Mouse (Mus musculus): ENCODE measurements at regions not wholly inside any gene's neighbourhood (a gene's known extent, or its start where the extent isn't known, plus 50 kb on each side); places are given as distances from the start of the nearest gene placed in this dataset.

GRCm38 (mm10) chr7:70756676-70757075 lies 390.1 kb upstream of the Nr2f2 start:
- DNase-seq, result no peak

GRCm38 (mm10) chr7:70754826-70755225 lies 388.3 kb upstream of the Nr2f2 start:
- DNase-seq, result no peak

GRCm38 (mm10) chr7:70752802-70753218 lies 386.3 kb upstream of the Nr2f2 start:
- no peak for DNase-seq

GRCm38 (mm10) chr7:70748884-70749283 lies 382.3 kb upstream of the Nr2f2 start:
- DNase-seq, result no peak

GRCm38 (mm10) chr7:70748345-70748744 lies 381.8 kb upstream of the Nr2f2 start:
- DNase-seq, result no peak

GRCm38 (mm10) chr7:70744296-70744695 lies 377.8 kb upstream of the Nr2f2 start:
- DNase-seq, result no peak

DNA sequence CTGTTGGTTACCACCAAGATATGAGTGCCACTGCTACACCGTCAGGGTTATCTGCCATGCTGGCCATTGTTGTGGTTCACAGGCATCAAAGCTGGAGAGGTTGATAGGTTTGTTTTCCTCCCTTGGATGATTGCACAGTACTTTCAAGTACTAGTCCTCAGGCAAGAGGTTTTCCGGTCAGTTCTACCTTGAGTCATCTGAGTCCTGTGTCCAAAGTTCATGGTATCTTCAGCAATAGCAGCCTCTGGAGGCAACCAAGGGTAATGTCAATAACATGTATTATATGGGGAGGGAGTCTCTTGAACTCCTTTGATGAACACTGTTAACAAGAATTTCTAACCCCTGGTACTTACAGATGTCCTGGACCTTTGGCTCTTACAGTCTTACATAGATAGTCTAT lies 369.1 kb upstream of the Nr2f2 start:
- DNase-seq, result no peak

DNA sequence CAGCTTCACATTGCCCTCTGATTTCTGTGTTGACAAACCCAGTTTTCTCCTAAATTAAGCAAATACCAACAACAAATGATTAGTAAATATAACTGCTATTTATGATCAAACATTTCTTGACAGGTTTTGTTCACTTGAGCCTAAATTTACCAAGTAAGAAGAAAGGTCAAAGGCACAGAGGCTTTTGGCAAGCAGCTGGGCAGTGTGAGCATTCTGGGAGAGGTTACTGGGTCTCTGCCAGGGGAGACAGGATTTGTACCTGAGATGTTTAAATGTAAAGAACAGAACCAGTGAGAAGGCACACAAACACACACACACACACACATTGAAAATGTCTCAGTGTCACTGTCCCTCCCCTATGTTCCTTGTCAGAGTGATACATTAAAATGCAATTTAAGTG lies 367.0 kb upstream of the Nr2f2 start:
- DNase-seq, result no peak

- no peak for DNase-seq
These were observed 363.4 kb upstream of the Nr2f2 start for GRCm38 (mm10) chr7:70729896-70730295.

DNA sequence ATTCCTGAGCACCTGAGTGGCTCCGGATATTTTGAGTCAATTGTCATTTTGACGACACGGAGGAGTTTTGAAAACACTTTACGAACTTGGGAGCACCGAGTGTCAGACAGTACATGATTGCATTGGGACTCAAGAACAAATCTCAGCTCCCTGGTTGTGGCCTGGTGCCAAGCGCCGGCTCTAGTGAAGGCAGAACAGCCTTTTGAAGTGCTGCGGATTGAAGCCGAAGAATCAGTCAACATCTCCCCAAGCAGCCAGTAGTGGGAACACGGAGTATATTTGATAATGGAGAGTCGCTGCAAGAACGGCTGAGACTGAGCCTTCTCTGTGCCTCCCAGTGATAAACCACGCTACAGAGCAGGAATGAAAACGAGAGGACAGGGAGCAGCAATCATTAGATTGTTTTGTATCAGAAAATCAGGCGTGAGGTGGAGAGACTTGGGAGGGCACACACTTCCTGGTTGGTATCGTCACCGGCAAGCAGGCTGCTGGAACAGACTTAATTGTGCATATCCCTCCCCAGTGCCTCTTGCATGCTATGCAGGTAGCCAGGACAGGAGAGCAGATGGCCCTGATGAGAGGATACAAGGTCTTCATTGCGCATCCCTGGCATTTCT lies 351.7 kb upstream of the Nr2f2 start:
- DNase-seq, result no peak

DNA sequence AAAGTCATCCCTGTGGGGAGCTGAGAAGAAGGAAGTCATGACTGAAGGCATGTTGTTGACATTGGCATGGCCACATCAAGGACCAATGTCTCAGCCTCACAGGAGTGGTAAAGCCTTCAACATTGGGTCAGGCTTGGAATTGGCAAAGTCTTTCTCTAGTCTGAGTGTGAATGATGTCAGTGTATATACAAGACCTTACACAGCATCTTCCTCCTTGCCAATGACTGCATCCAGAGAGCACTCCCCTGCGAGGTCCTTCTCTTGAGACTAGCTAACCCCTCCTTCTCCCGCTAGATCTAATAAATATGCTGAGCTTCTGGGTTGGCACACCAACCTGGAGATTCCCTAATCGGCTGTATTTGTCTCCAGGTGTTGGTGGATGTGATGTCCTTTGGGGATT lies 351.1 kb upstream of the Nr2f2 start:
- DNase-seq, result no peak

GRCm38 (mm10) chr7:70716811-70717458 lies 350.4 kb upstream of the Nr2f2 start:
- no peak for DNase-seq

GRCm38 (mm10) chr7:70712141-70712540 lies 345.6 kb upstream of the Nr2f2 start:
- DNase-seq, result no peak

DNA sequence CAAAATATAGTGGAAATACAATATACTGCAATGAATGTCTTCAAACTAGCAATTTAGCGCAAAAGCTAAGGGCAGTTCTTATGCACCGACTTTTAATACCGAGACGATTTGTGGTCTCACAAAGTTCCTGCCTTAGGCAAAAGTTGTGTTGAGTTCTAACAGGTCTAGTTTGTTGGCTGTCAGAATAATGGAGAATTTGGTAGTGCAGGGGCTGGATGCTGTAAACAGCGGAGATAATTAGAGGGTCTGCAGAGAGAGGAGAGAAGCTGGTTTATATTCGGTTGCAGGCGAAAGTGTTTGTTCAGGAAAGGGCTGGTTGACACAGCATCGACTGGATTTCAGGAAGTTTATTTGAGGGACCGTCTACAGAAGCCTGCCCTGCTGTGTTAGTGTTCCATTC lies 339.7 kb upstream of the Nr2f2 start:
- no peak for DNase-seq

- DNase-seq, result no peak
These were observed 337.2 kb upstream of the Nr2f2 start for GRCm38 (mm10) chr7:70703784-70704183.

GRCm38 (mm10) chr7:70700461-70700860 lies 333.9 kb upstream of the Nr2f2 start:
- DNase-seq, result no peak

GRCm38 (mm10) chr7:70699391-70699790 lies 332.9 kb upstream of the Nr2f2 start:
- DNase-seq, result no peak

GRCm38 (mm10) chr7:70698986-70699385 lies 332.5 kb upstream of the Nr2f2 start:
- DNase-seq, result no peak

DNA sequence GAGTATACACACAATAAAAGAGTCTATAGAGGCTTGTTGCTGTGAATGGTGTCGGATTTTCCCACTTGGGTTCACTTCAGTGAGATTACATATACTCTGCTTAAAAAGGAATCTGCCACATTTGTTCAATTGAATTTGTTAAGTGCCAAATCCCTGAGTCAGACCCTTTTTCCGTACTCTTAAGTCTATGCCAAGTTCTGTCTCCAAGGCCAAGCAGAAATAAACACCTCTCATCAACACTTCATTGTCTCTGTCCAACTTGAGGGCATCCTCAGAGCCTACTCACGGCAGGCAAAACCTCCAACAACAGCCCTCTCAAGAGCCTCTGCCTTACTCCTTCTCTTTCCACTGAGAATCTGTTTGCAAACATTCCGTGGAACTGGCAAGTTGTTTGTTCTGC lies 325.6 kb upstream of the Nr2f2 start:
- no peak for DNase-seq

DNA sequence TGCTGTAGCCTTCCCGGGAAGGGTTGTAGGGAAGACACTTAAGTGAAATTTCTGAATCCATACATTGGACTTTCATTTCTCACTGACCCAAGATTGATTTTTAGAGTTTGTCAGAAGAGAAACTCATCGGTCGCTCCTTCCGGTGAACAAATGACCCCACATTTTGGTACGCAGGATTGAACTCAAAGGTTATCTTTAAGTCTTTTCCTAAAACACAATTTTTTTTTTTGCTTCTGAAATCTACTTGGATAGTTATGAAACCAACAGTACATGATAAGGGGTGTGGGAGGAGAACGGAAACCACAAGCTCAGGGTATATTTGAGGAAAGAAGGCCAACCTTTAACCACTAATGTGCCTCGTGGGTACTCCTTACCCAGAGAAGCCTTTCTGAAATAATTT lies 324.3 kb upstream of the Nr2f2 start:
- no peak for DNase-seq

GRCm38 (mm10) chr7:70669065-70669464 lies 302.5 kb upstream of the Nr2f2 start:
- no peak for DNase-seq

- no peak for DNase-seq
These were observed 293.6 kb upstream of the Nr2f2 start for GRCm38 (mm10) chr7:70660162-70660561.

DNA sequence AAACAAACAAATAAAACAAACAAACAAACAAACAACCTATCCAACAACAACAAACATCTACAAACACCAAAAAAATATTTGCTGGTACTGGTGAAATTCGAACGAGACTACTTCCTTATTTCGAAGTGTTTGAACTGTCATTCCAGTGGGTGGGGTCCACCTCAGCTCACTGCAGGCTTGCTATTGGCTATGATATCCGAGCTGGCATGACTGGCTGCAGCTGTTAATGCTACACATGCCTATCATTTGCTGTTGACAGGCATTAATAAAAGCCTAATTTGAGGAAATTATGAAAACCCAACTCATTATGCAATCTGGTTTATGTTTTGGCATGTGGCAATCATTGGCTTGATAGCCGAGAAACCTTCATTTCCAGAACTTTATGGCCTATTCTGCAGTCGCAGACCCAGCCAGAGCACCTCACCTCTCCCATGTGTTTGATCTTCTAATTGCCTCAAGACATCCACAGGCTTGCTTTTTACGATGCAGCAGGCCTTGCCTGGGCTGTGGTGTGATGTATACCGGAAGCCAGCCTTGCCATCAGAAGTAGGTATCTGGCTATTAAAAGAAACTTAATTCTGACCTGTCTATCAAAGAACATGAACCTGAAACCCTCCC lies 283.3 kb upstream of the Nr2f2 start:
- no peak for DNase-seq

DNA sequence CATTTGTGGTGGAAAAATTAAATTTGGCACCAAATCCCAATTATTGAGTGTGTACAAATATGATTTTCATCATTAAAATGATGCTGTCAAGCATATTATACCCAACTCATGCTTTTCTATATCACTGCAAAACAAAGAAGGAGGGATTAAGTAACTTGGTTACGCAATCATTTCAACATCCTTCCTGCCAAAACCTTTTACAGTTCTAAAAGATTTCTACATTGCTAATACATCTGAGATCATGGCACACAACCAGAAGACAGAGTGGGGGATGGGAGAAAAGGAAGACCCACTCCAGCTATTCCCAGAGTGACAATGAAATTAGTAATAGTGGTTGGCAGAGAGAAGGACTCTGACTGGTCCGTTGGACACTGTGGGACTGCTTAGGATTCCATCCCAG lies 280.3 kb upstream of the Nr2f2 start:
- DNase-seq, result no peak

Data from gastrocnemius, postnatal 25 days (tissue).